Mouse (Mus musculus) forebrain, embryonic 11.5 days (tissue): ENCODE data around the gene Tmem222. TPM values are rescaled to one million over a fixed set of nuclear protein-coding genes. Genes with fewer than 3 reads are reported as not detected.

ENCODE experiments used
- ATAC-seq: fragments of 200-750 bp; cut with Nextera tagmentation; replicated peaks from 2 replicates; pipeline ENCODE4 v1.8.0; 2017; ENCODE audit warnings: moderate TSS enrichment; ENCODE audit not compliant: low FRiP score
- DNase-seq: peaks from one replicate; pipeline ENCODE4 v3.0.0-alpha.2; 2017; ENCODE audit warnings: low spot score
- H3K27ac ChIP-seq: fragments of 300-500 bp; sonication (generic); 2 replicates; pipeline ENCODE4 v1.5.1; 2014; ENCODE audit warnings: low read depth, low read length
- H3K27me3 ChIP-seq: fragments of 300-500 bp; sonication (generic); 2 replicates; pipeline ENCODE4 v1.6.1; 2014; ENCODE audit warnings: mild to moderate bottlenecking, low read length, mixed read lengths; ENCODE audit not compliant: control insufficient read depth, insufficient read depth
- H3K36me3 ChIP-seq: fragments of 300-500 bp; sonication (generic); 2 replicates; pipeline ENCODE4 v1.6.1; 2014; ENCODE audit warnings: mild to moderate bottlenecking, low read length, moderate library complexity, mixed read lengths; ENCODE audit not compliant: control insufficient read depth, insufficient read depth
- H3K4me1 ChIP-seq: fragments of 300-500 bp; sonication (generic); replicated peaks from 2 replicates; pipeline ENCODE4 v1.6.1; 2014; ENCODE audit warnings: low read length, mixed read lengths; ENCODE audit not compliant: control insufficient read depth, insufficient read depth
- H3K4me2 ChIP-seq: fragments of 300-500 bp; sonication (generic); 2 replicates; pipeline ENCODE4 v1.6.1; 2014; ENCODE audit warnings: low read depth, mild to moderate bottlenecking, low read length, moderate library complexity, mixed read lengths; ENCODE audit not compliant: severe bottlenecking
- H3K4me3 ChIP-seq: fragments of 300-500 bp; sonication (generic); 2 replicates; pipeline ENCODE4 v1.5.1; 2014; ENCODE audit warnings: low read depth, low read length
- H3K9ac ChIP-seq: fragments of 300-500 bp; sonication (generic); 2 replicates; pipeline ENCODE4 v1.6.1; 2014; ENCODE audit warnings: low read length
- H3K9me3 ChIP-seq: fragments of 300-500 bp; sonication (generic); 2 replicates; pipeline ENCODE4 v1.6.1; 2016; ENCODE audit warnings: low read length, mixed read lengths; ENCODE audit not compliant: control insufficient read depth
- WGBS: fragments of 180-500 bp; shearing (Covaris S2); extraction: QIAGEN DNeasy Blood & Tissue Kit; methylation state at CpG from one replicate; pipeline ENCODE4 v1.1.7; 2014; 5-methylcytosine and 5-hydroxymethylcytosine counted together
- polyA plus RNA-seq: library from polyadenylated mRNA; unstranded; fragments of >200 nt; fragmentation: Nextera tagmentation; extraction: Ambion mirVana; gene quantifications from 2 replicates; pipeline ENCODE4 v1.2.1, GENCODE M21; 2014

The Tmem222 gene
- polyA plus RNA-seq, result 80.6 and 90.9 TPM in 2 replicates

DNA sequence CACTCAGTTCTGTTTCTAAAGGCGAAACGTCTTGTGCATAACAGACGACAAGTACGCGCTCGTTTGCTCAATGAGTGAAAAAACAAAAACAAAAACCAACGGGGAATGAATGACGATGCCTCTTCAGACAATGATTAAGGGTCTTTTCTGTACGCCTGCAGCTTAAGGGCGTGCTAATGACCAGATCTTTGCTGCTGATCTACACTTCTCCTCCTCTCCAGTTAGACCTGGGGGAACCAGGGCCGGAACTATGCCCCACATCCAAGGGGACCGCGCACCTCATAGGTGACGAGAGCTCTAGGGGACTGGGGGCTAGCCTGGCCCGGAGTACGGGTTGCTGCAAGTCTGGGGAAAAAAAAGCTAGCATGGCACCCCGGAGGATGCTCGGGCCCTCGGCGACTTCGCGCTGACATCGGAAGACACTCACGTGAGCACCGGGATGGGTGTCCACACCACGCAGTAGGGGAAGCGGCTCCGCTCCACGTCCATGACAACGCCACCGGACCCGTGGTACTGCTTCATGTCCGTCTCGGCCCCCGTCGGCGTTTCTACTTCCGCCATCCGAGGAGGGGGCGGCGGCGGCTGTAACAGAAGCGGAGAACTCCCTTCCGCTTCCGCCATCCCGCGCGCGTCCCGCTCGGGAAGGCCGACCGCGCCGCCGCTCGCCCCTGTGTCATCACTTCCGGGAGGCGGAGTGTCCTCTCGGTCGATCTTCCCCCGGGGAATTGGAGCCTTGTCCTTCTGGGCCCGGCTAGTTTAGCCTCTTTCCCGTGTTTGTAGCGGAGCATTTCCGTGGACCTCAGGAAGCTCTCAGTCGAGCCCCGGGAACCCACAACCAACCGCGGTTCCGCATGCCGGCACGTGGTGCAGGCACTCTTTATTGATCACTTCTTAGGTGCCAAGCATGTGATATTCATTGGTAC, at the start of gene Tmem222:
Gene Tmem222 (minus strand): TSS at position 689 of the 923 bp plus-strand sequence.
- Histone ChIP-seq H3K27ac (peak within 1 kb of the TSS; percentile 90), H3K4me2 (peak within 1 kb of the TSS; percentile 62), H3K4me3 (peak within 1 kb of the TSS; percentile 66), H3K9me3 (no peaks in the 10 kb centered on the region), H3K4me1 (peaks cover 8% of the 10 kb centered on the region; the same call in 1 of the 2 replicates), H3K27me3 (no peaks in the 10 kb centered on the region), H3K36me3 (no peaks in the 10 kb centered on the region), H3K9ac (peak within 1 kb of the TSS; percentile 80)
- WGBS, result under 1% methylated on average over 73 of the region's 73 CpGs
- ATAC-seq (peak; percentile 91), DNase-seq (peak; percentile 97)

- no peaks in the 10 kb centered on the region for H3K4me1 ChIP-seq
- DNase-seq (no peak), ATAC-seq (no peak)
- no peak overlapping the region for H3K4me3 ChIP-seq
- H3K27ac ChIP-seq, result no peak overlapping the region
- H3K9me3 ChIP-seq, result no peaks in the 10 kb centered on the region
- no peaks in the 10 kb centered on the region for H3K36me3 ChIP-seq
- H3K27me3 ChIP-seq, result no peaks in the 10 kb centered on the region
- WGBS, result 88% methylated on average over 3 of the region's 3 CpGs
- no peak overlapping the region for H3K4me2 ChIP-seq
- H3K9ac ChIP-seq, result no peak overlapping the region
These were observed 42.1 kb upstream of the Tmem222 start for GRCm38 (mm10) chr4:133319667-133320066.

GRCm38 (mm10) chr4:133315991-133316390, 38.4 kb upstream of the Tmem222 start:
- Histone ChIP-seq H3K27me3 (no peaks in the 10 kb centered on the region), H3K4me3 (no peak overlapping the region), H3K9ac (no peak overlapping the region), H3K9me3 (no peaks in the 10 kb centered on the region), H3K4me1 (no peaks in the 10 kb centered on the region), H3K36me3 (no peaks in the 10 kb centered on the region), H3K27ac (no peak overlapping the region), H3K4me2 (no peak overlapping the region)
- WGBS, result 92% methylated on average over 5 of the region's 5 CpGs
- DNase-seq (no peak), ATAC-seq (no peak)

DNA sequence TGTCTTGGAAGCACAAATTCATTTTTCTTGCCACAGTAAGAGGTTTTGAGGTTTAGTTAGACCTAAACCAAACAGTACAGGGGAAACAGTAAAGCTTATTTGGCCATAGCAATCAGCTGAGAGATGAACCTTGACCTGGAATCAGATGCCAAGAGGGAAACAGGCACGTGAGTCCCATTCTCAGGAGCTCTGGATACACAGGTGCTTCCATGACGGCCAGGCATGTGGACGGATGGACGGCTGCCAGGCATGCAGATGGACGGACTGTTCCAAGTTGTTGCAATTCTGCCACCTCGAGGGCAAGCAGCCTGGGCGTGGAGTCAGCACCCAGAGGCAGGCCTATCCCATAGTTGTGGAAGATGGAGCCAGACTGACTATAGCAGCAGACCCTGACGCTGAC, 37.3 kb upstream of the Tmem222 start:
- no peaks in the 10 kb centered on the region for H3K4me1 ChIP-seq
- no peak overlapping the region for H3K4me2 ChIP-seq
- no peak overlapping the region for H3K27ac ChIP-seq
- H3K36me3 ChIP-seq, result no peaks in the 10 kb centered on the region
- DNase-seq (no peak), ATAC-seq (no peak)
- H3K9ac ChIP-seq, result no peak overlapping the region
- H3K27me3 ChIP-seq, result no peaks in the 10 kb centered on the region
- H3K9me3 ChIP-seq, result no peaks in the 10 kb centered on the region
- H3K4me3 ChIP-seq, result no peak overlapping the region
- WGBS, result 83% methylated on average over 8 of the region's 8 CpGs

DNA sequence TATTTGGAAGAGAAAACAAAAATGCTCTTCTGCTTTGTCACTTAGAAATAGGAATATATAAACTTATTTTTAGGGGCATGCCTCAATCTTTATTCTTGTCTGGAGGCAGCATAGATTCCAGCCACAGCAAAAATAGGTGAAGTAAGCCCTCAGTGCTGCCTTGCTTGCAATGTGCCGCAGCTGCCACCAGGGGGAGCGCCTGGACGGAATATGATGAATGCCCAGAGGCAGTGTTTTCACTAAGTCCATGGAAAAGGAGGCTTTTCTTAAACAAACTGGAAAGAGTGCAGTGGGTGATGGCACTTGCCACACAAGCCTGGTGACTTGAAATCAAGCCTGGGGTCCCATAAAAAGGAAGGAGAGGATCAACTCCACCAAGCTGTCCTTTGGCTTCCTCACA, 32.4 kb upstream of the Tmem222 start:
- Histone ChIP-seq H3K9ac (no peak overlapping the region), H3K4me2 (no peak overlapping the region), H3K27me3 (no peaks in the 10 kb centered on the region), H3K9me3 (no peaks in the 10 kb centered on the region), H3K4me1 (no peaks in the 10 kb centered on the region), H3K4me3 (no peak overlapping the region), H3K27ac (no peak overlapping the region), H3K36me3 (no peaks in the 10 kb centered on the region; the same call in 1 of the 2 replicates)
- under 1% methylated on average over 3 of the region's 3 CpGs for WGBS
- ATAC-seq (no peak), DNase-seq (peak; percentile 92)

DNA sequence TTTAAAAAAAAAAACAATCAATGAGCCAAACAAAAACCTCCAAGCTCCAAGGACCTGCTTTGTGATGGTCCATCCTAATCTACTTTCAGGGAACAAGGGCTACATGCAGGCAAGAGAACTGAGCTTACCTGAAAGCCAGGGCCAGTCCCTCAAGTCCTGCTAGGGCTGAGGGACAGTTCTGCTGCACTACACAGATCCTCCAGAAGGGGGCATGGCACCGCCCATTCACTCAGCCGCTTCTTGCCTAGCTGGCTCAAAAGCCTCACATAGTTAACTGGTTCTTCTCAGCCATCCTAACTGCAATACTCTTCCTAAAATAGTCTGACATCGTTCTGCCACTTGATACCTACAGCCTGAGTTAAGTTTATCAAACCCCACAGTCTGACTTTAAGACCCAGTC, 29.7 kb upstream of the Tmem222 start:
- 41% methylated on average over 3 of the region's 3 CpGs for WGBS
- no peaks in the 10 kb centered on the region for H3K4me1 ChIP-seq
- H3K36me3 ChIP-seq, result no peaks in the 10 kb centered on the region; the same call in 1 of the 2 replicates
- H3K9me3 ChIP-seq, result no peaks in the 10 kb centered on the region
- DNase-seq, result peak; percentile 75
- no peak for ATAC-seq
- H3K4me3 ChIP-seq, result no peak overlapping the region
- no peak overlapping the region for H3K9ac ChIP-seq
- H3K27me3 ChIP-seq, result no peaks in the 10 kb centered on the region
- H3K4me2 ChIP-seq, result no peak overlapping the region
- no peak overlapping the region for H3K27ac ChIP-seq

GRCm38 (mm10) chr4:133305825-133306224, 28.2 kb upstream of the Tmem222 start:
- Histone ChIP-seq H3K27me3 (no peaks in the 10 kb centered on the region), H3K36me3 (no peaks in the 10 kb centered on the region; the same call in 1 of the 2 replicates), H3K4me3 (no peak overlapping the region), H3K4me2 (no peak overlapping the region), H3K9me3 (no peaks in the 10 kb centered on the region), H3K4me1 (no peaks in the 10 kb centered on the region), H3K27ac (no peak overlapping the region), H3K9ac (no peak overlapping the region)
- DNase-seq (no peak), ATAC-seq (no peak)
- 93% methylated on average over 7 of the region's 7 CpGs for WGBS

DNA sequence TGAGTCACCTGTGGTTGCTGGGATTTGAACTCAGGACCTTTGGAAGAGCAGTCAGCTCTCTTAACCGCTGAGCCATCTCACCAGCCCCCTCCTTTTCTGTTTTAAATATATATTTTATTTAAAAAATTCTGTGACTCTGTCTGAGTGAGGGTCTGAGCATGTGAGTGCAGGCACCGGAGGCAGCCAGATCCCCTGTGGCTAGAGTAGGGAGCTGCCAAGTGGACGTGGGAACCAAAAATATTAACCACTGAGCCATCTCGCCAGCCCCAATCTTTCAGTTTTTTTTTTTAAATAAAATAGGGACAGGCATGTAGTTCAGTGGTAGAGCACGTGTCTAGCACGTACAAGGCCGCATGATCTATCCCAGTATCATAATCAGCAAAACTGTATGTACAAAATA, 27.2 kb upstream of the Tmem222 start:
- Histone ChIP-seq H3K27ac (no peak overlapping the region), H3K9me3 (no peaks in the 10 kb centered on the region), H3K4me1 (no peaks in the 10 kb centered on the region), H3K27me3 (no peaks in the 10 kb centered on the region), H3K4me2 (no peak overlapping the region), H3K36me3 (no peaks in the 10 kb centered on the region; the same call in 1 of the 2 replicates), H3K9ac (no peak overlapping the region), H3K4me3 (no peak overlapping the region)
- ATAC-seq, result no peak
- WGBS, result 96% methylated on average over 7 of the region's 7 CpGs
- no peak for DNase-seq
